Mouse (Mus musculus): ENCODE results near the gene Epb41l4b. TPM values are rescaled to one million over a fixed set of nuclear protein-coding genes. Genes with fewer than 3 reads are reported as not detected.

Epb41l4b gene
- total RNA-seq, 2 experiments from 2014 or later = 0.47 to 3.5 TPM

DNA sequence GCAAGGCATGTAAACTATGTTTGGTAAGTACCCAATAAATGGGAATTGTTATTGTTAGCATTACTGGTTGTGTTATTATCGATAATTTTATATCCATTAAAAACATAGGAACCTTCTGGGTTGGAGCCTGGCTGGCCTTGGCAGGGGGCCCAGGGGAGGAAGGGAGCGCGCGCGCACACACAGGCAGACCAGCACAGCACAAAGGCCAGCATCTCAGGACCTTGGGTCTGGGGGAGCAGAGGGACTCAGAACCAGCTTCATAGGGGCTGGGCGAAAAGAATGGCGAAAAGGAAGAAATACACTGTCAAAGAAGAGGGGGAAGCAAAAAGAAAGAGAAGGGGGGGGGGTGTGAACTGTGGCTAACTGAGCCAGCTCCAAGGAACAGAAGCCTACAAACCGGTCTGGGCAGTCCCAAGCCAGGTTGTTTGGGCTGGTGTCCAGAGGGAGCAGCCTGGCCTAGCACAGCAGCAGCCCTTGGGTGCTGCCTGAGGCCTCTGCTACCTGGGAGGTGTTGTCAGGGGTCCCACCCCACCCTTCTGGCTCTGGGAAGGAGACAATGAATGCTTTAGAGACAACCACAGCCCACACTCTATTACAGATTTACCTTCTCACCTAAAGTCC lies 13.4 kb upstream of the Epb41l4b start:
- no peak for ATAC-seq (replicated peaks; ENCODE audit: low FRiP score, low TSS enrichment, poor library complexity, severe bottlenecking)

DNA sequence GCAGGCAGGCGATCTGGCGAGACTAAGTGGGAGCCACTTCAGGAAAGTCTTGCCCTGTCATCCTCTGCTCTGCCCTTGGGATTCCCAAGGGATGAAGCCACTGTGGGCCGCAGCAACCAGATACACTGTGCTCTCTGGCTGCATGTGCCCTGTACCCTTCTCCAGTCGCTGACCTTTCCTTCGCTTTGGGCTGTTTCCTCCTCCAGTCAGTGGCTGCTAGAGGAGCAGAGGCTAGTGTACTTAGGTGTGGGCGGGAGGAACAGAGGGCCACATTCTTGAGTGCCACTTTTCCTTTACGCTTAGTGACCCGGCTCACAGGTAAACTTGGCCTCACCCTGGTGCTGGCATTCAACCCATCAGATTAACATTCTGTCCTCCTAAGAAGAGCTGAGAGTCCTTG lies 10.6 kb upstream of the Epb41l4b start:
- 0 out of 2 replicates have a peak, but pooled peaks have one; percentile 15 for ATAC-seq (replicated peaks; ENCODE audit: low FRiP score, low TSS enrichment, poor library complexity, severe bottlenecking)

GRCm38 (mm10) chr4:57153068-57153835 lies 10.0 kb upstream of the Epb41l4b start:
- peak; percentile 80 for ATAC-seq (replicated peaks; ENCODE audit: low FRiP score, low TSS enrichment, poor library complexity, severe bottlenecking)

DNA sequence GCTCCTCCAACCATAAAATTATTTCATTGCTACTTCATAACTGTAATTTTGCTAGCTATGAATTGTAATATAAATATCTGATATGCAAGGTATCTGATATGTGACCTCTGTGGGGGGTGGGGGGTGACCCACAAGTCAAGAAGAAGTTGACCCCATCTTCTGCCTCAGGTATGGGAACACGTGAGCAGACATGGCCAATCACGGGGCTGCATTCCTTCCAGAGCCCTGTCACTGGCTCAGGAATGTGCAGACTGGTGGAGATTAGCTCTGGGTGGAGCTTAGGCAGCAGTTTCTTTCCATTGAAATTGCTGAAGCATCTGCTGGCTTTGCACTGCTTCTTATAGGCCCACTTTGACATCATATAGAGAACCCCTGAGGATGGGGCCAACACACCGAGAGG lies 4.9 kb upstream of the Epb41l4b start:
- no peak for ATAC-seq (replicated peaks; ENCODE audit: low FRiP score, low TSS enrichment, poor library complexity, severe bottlenecking)

- no peak for ATAC-seq (replicated peaks; ENCODE audit: low FRiP score, low TSS enrichment, poor library complexity, severe bottlenecking)
Observed at GRCm38 (mm10) chr4:57142374-57143025, 737 bp downstream of the Epb41l4b start.

- 0 out of 2 replicates have a peak, but pooled peaks have one; percentile 26 for ATAC-seq (replicated peaks; ENCODE audit: low FRiP score, low TSS enrichment, poor library complexity, severe bottlenecking)
Observed at GRCm38 (mm10) chr4:57141908-57142361, 1.3 kb downstream of the Epb41l4b start.

- no peak for ATAC-seq (replicated peaks; ENCODE audit: low FRiP score, low TSS enrichment, poor library complexity, severe bottlenecking)
Observed at GRCm38 (mm10) chr4:57140992-57141717, 2.1 kb downstream of the Epb41l4b start.

DNA sequence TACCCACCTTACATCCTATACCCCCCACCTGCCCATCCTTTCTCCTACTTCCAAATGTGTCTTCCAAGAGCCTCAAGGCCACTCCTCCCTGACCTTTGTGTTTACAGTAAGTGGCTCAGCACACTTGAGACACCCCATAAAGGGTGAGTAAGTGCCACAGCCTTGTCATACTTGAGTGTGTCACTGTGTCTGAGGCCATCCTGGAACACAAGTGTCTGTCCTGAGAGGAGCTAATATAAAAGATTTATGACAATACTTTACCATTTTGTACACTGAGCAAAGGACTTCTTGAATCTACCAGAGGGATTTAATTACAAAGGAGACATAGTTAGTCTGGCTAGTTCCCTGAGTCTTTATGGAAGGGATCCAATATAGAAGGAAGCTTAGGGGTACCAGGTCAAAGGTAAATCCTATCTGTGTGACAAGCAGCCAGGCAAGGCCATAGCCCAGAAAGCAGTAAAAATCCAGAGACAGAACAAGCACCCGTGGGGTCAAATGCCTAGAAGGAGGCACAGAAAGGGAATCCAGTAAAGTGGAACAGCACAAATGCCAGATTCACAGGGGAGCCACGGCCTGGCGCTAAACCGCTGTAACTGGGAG lies 2.9 kb downstream of the Epb41l4b start:
- ATAC-seq (replicated peaks; ENCODE audit: low FRiP score, low TSS enrichment, poor library complexity, severe bottlenecking) = no peak

GRCm38 (mm10) chr4:57139433-57139832 lies 3.8 kb downstream of the Epb41l4b start:
- no peak for ATAC-seq (replicated peaks; ENCODE audit: low FRiP score, low TSS enrichment, poor library complexity, severe bottlenecking)

GRCm38 (mm10) chr4:57138093-57138440 lies 5.2 kb downstream of the Epb41l4b start:
- no peak for ATAC-seq (replicated peaks; ENCODE audit: low FRiP score, low TSS enrichment, poor library complexity, severe bottlenecking)

DNA sequence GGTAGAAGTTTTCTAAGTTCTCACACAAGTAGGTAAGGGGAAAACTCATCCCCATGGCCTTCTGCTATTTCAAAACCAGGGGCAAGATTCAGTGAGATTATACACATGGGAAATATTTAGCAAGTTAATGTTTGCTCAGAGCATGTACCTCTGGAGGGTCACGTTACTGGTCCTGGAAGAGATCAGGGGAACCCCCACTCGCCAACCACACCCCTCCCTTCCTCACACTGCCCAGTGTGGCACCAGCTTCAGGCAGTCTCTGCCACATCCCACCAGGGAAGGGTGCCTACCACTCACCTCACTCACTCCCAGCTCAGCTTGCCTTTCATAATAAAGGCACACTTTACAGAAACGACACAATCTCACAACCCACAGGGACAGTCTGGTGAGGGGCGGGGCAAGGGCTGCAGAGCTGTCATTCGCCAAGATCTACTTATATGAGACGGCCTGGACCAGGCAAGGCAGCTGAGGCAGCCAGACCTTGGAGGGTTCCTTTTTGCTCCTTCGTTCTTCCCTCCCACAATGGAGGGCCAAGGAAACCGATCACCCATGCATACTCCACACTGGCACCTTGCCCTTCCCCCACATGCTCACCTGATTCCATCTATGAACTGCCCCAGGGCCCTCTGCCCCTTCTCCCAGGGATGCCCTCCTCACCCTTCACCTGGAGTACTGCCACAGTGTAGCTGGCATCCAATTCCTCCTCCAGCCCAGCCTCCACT lies 5.7 kb downstream of the Epb41l4b start:
- ATAC-seq (replicated peaks; ENCODE audit: low FRiP score, low TSS enrichment, poor library complexity, severe bottlenecking) = no peak

DNA sequence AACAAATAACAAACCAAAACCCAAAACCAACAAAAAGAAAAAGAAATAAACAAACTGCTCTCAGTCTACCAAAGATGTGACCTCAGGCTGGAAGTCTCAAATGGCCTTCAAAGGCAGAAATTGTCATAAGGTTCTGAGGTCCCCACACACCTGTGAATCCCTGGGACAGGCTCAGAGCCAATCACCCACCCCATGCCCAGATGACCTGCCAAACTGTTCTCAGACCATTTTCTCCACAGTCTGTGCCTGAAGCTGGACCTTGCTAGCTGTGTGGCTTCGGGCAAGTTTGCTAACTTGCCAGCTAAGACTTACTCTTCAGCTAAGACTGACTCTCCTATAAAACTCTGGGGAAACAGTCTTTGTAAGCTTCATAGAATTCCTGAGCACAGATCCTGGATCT lies 7.8 kb downstream of the Epb41l4b start:
- no peak for ATAC-seq (replicated peaks; ENCODE audit: low FRiP score, low TSS enrichment, poor library complexity, severe bottlenecking)

DNA sequence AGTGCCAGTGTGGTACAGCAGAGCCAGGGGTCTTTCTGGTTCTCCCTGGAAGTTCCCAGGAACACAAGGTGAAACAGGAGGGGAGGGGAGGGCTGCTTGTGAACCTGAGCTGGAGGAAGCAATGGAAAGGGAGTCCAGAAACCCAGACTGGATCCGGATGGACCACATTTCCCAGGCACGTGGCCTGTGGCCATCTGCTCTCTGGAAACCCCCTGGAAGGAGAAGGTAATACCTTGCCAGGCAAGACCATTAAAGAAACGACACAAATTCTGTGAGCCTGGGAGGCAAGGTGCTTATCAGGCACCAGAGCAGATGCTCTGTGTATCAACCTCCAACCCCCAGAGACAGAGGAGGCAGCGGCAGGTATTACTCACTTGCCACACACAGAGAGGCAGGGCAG lies 8.7 kb downstream of the Epb41l4b start:
- ATAC-seq (replicated peaks; ENCODE audit: low FRiP score, low TSS enrichment, poor library complexity, severe bottlenecking) = no peak

GRCm38 (mm10) chr4:57131839-57132238 lies 11.4 kb downstream of the Epb41l4b start:
- no peak for ATAC-seq (replicated peaks; ENCODE audit: low FRiP score, low TSS enrichment, poor library complexity, severe bottlenecking)

DNA sequence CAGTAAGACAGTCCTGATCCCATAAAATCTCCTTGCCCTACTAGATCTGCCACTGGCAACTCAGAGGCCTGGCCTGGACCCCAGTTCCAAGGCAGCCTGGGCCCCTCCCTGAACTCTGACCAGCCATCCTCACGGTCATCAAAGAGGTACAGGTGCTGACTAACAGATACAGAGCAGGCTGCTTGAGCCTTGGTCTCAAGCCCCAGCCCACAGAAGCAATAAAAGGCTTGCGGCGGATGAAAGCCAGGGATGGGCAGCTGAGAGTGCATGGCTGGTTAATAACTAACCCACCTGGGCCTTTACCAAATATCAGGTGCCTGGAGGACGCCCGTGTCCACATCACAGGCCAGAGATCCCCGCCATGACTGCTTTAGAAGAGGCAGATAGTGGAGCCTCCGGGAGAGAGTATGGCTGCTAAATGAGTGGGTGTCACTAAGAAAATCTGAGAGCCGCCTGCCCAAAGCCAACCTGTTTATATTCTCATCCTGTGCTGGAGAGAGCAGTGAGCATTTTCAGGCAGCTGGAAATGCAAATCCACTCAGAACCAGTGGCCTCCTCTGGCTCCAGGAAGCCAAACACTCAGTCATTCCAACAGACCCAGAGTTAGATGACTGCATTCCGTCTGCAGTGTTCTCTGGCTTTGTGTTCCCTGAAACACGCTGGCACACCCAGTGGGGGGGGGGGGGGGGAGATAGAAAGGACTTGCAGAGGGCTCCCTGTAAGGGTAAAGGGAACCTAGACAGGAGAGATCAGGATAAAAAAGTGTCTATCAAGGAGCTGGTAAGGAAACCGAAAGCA lies 13.3 kb downstream of the Epb41l4b start:
- ATAC-seq (replicated peaks; ENCODE audit: low FRiP score, low TSS enrichment, poor library complexity, severe bottlenecking) = no peak

DNA sequence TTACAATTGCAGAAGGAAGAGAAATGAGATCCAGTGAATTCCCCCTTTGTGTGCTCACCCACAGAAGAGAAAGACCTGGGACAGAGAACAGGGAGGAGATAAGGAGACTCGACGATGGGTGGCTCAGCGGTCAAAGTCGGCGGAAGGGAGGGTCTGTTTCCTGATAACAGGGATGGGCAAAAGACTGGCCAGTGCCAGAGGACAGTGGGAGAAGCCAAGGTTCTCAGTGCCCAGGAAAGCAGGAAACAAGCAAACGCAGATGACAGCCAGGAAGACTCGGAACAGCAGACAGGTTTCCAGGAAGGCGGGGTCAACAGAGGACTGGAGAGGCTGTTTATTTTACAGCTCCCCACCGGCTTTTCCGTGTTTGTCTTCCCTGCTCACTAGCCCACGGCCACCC lies 20.2 kb downstream of the Epb41l4b start:
- no peak for ATAC-seq (replicated peaks; ENCODE audit: low FRiP score, low TSS enrichment, poor library complexity, severe bottlenecking)

DNA sequence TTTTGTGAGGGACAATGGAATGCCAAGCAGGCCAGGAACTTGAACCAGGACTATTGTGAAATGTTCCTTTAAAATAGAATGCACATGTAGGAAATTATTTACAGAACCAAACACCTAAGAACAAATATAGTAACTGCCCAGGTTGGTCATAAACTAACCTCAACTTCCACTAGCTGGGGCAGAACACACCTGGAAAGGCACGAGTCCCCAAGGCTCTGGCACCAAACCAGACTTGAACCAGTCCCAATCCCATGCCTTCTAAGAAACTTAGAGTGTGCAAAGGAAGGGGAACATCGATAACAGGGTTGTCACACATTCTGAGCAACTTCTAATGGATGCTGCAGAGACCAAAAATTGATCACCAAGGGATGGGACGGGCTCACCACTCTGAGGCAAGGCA lies 21.1 kb downstream of the Epb41l4b start:
- no peak for ATAC-seq (replicated peaks; ENCODE audit: low FRiP score, low TSS enrichment, poor library complexity, severe bottlenecking)

DNA sequence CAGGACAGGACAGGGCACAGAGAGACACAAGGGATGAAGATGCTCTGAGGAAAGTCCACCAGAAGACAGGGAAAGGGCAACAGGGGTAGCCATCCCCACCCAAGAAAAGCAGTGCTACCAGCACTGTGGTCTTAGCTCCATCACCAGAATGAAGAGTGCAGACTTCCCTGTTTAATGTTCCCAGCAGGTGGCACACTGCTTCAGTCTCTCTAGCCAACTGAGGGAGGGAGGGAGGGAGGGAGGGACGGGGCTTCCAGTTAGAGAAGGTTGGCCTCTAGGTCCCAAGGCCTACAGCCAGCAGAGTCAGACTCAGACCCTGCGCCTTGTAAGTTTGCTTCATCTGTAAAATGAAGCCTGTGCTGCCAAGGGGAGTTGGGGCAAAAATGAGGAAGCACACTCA lies 22.7 kb downstream of the Epb41l4b start:
- no peak for ATAC-seq (replicated peaks; ENCODE audit: low FRiP score, low TSS enrichment, poor library complexity, severe bottlenecking)
